Mouse (Mus musculus) brown adipose tissue, adult 24 weeks (tissue): ENCODE data around the gene Fam171b. TPM values are rescaled to one million over a fixed set of nuclear protein-coding genes. Genes with fewer than 3 reads are reported as not detected.

Source experiments
- H3K27ac ChIP-seq: fragments of 200-500 bp; replicated peaks from 2 replicates; pipeline ENCODE4 v1.5.1; 2012; ENCODE audit warnings: low read depth, mild to moderate bottlenecking, low read length
- H3K4me1 ChIP-seq: fragments of 200-500 bp; 2 replicates; pipeline ENCODE4 v1.6.1; 2012; ENCODE audit warnings: low read length, mixed read lengths; ENCODE audit not compliant: control insufficient read depth, insufficient read depth, insufficient read length
- H3K4me3 ChIP-seq: fragments of 200-500 bp; 2 replicates; pipeline ENCODE4 v1.5.1; 2012; ENCODE audit warnings: low read depth, mild to moderate bottlenecking, low read length, moderate library complexity; ENCODE audit not compliant: insufficient read depth
- polyA plus RNA-seq: library from polyadenylated mRNA; stranded (reverse); fragments of >200 nt; gene quantifications from 2 replicates; pipeline ENCODE4 v1.2.4, GENCODE M21; 2012; ENCODE audit not compliant: missing spikeins, insufficient read depth, insufficient read length

The Fam171b gene
- polyA plus RNA-seq, 1 experiment, result 0.55 TPM

DNA sequence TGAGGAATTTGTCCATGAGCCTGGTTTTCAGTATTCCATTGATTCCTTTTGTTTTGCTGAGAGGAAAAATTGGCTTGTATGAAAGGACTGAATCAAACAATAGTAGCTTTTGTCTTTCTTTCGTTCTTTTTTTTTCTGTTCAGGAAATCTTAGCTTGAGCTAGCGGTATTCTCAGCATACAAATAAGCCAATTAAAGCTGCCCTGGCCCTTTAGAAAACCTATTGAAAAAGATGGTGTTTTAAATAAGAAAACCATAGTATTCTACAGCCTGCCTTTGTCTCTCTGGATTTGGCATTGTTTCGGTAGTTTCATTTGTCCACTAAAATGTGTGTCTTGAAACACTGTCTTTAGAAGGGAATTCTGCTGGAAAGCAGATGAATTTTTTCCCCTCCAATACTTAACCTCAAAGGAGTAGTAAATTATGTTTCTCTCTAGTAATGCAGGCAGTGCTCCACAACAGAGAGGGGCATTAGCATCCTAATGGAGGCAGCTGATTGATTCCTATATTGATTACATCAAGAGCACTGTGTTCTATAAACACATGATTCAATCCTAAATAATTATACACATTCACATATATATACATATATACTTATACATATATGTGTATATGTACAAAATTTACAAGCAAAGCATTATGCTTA lies 16.6 kb downstream of the Fam171b start:
- H3K4me1 ChIP-seq, result no peaks in the 10 kb centered on the region
- no peak overlapping the region for H3K27ac ChIP-seq
- H3K4me3 ChIP-seq, result no peak overlapping the region

DNA sequence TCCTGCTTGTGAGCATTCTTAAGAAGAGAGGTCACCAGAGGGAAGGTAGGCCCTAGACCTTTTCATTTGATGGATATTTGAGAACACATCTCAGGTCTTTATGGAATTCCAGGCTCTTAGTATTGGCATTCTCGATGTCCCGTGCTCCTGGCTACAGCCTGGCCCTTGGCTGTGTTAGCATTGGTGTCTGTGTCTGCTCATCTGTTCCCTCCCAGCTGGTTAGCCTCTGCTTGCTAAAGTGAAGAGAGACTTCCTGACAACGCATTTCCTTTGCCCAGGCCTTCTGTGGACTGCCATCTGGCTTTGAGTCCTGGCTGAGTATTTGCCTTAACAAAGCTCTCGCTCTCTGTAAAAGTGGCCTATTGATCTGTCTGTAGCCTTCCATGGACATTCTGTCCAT lies 20.5 kb downstream of the Fam171b start:
- H3K27ac ChIP-seq, result no peak overlapping the region
- H3K4me1 ChIP-seq, result no peaks in the 10 kb centered on the region
- H3K4me3 ChIP-seq, result no peak overlapping the region

DNA sequence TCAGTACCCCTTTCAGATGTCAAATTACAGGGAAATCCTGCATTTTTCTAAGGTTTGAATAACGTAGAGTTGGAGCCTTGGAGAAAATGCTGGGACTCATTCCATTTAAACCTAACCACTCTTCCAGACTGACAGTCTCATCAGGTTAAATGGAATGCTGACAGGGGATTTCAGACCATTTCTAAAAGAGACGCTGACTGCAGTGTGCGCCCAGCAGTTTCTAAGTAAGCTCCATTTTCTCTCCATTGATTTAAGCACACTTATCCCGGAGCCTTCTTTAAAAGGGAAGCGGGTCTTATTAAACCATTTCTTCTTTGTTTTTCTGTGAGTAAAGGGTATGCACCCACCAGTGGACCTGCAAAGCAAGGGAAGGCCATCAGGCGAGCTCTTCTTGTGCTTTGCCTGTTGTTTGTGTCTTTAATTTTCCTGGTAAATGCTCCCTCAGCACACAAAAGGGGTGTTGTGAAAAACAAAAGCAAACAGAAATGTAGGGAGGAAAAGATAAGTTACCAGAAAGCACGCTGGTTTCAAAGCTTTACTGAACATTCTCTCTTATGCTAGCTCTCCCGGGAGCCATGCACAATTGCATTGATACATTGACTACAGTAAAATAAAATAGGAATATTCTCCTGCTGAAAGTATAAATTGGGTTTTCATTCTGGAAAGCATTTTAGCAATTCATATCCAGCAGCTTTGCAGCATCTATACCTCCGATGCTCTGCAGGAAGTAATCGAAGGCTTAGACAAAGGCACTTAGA lies 23.1 kb downstream of the Fam171b start:
- Histone ChIP-seq H3K4me3 (no peak overlapping the region), H3K4me1 (no peaks in the 10 kb centered on the region), H3K27ac (no peak overlapping the region)

DNA sequence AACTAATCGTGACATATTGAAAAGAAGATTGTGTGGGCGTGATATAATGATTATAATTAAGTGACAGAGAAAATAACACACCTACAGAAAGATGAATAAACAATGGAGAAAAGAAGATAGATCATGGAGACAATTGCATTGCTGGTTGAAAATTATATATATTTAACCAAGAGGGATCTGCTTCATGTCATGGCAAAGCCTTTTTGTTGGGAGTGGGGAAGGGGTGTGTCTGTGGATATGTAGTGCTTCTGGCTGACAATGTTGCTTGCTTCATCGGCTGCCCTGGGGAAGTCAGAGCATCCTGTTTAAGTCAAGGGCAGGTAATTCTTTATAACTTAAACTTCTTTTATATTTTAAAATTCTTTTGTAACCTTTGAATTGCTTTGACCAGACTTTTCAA lies 36.1 kb downstream of the Fam171b start:
- H3K4me3 ChIP-seq, result no peak overlapping the region
- H3K4me1 ChIP-seq, result no peaks in the 10 kb centered on the region
- no peak overlapping the region for H3K27ac ChIP-seq

DNA sequence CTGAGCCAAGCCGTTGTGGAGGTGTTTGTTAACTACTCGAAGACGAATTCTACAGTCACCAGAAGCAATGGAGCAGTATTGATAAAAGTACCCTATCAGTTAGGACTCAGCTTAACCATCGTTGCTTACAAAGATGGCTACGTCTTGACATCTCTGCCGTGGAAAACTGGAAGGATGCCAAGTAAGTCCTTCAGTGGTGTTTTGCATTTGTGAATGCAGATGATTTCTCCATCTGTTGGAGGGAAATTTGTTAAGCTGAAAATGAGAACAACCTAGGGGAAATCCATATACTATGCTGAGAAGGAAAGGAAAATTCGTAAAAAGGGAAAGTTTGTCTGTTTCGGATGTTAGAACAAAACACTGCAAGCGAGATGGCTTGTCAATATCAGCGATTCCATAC lies 41.0 kb downstream of the Fam171b start:
- Histone ChIP-seq H3K4me3 (no peak overlapping the region), H3K4me1 (no peaks in the 10 kb centered on the region), H3K27ac (no peak overlapping the region)

DNA sequence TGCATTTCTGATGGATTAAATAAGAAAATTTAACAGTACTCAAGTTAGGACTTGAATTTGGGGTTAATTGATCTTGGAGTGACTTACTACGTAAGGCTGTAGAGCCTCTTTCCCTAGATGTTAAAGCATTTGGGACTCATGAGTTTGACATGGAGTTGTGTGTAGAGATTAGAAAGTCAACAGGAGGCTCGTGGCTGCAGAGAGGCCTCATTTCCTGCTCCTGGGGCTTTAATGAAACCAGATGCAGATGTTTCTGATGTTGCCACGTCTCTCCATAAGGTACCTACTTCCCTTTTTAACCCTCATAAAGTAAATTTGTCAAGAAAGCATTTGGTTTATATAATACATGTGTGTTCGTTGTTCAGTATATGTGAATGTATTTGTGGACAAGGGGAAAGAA lies 43.8 kb downstream of the Fam171b start:
- H3K4me1 ChIP-seq, result no peaks in the 10 kb centered on the region
- H3K27ac ChIP-seq, result no peak overlapping the region
- H3K4me3 ChIP-seq, result no peak overlapping the region

DNA sequence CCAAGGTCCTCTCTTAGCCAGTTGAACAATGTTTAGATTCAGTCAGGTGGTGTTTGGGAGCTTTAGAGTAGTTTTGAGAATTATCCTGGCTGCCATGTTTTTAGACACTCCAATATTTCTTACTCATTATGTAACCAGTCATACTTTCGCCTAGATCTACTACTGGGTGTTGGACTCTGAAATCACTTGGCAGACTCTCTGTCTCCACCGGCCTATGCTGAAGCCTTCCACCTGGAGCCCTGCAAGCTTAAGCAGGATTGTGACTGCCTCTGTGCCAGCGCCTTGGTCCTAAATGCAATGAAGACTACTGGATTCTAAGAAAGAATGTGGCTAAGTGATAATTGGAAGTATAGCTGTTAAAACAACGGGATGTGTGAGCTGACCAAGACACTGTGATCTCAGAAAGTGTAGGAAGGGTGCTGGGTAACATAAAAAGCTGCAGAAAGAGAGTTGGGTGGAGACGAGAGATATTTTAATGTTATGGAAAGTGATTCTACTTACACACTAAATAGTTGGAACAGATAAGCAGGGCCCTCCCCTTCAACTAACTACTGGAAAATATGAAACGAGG lies 71.5 kb downstream of the Fam171b start:
- Histone ChIP-seq H3K27ac (no peak overlapping the region), H3K4me3 (no peak overlapping the region), H3K4me1 (no peaks in the 10 kb centered on the region)

DNA sequence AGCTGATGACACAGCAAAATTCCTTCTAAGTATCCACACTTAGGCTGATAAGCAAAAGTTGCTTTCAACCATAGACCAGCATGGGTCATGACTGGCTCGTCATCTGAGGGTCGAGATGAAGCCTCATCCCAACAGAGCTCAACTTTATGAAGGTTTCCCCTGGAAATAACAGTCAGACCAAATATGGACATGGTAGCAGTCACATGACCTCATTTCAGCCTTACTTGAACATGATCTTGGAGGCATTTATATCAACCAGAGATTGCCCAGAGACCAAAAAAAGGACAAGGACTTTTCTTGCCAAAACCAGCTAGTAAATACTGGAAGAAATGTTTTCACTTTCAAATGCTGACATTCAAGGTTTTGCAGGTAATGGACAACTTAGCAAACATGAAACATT lies 81.3 kb downstream of the Fam171b start:
- Histone ChIP-seq H3K4me3 (no peak overlapping the region), H3K4me1 (no peaks in the 10 kb centered on the region), H3K27ac (no peak overlapping the region)

DNA sequence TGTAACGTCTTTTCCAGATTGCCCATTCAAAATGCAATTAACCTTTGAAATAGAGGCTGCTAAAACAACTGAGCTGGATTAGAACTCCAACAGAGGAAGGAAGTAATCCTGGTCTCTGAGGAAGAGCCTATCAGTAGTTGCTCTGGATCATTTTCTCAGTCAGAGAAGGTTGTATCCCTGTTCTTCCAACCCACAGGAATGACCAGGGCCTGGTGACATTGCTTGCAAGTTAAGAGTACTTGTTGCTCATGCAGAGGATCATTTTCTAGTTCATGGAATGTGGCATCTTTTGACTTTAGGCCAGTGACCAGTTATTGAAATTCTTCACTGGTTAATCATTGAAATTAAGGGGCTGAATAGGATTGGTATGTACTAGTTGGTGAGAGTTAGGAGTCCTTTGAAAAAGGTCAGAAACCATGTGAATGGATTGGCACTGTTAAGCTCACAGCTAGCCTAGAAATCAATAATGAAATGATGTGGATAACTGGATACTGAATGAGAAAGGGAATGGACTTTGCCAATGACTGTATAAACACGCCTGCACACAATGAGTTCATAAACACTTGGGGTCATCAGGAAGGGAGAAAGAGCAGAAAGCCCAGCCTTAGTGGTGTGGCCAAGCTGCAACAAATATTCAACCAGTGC lies 89.6 kb downstream of the Fam171b start:
- Histone ChIP-seq H3K27ac (no peak overlapping the region), H3K4me3 (no peak overlapping the region), H3K4me1 (no peaks in the 10 kb centered on the region)

DNA sequence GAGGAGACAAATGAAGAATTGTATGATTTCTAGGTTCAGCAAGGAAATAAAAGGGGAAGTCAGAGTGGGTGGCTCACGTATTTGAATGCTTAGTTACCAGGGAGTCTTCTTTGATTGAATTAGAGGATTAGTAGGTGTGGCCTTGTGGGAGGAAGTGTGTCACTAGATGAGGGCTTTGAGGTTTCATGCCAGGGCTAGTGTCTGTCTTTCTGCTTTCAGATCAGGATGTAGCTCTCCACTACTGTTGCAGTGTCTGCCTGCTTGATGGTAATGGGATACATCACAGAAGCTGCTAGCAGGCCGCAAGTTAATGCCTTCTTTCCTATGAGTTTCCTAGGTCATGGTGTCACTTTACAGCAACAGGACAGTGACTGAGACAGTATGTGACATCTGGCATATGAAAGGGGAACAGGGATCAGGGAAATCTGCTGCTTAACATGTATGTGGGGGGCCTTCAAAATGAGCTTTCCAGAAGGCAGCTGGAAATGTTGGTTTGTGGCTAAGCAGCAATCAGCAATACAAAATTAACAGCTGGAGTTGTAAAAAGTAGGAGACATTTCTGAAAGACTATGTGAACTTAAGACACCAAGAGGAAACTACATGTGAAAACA lies 117.1 kb downstream of the Fam171b start:
- H3K27ac ChIP-seq, result no peak overlapping the region
- H3K4me1 ChIP-seq, result no peaks in the 10 kb centered on the region

More for the DNA sequence above, 117.1 kb downstream of the Fam171b start:
- H3K4me3 ChIP-seq, result no peak overlapping the region

Other genes starting within 250 kb of the Fam171b start
- 73.0 and 75.7 TPM in 2 replicates for gene Zc3h15, start 168.2 kb upstream of the Fam171b start, polyA plus RNA-seq
- 25.3 and 29.7 TPM in 2 replicates for gene Itgav, start 88.2 kb upstream of the Fam171b start, polyA plus RNA-seq
- gene Zswim2, start 128.6 kb downstream of the Fam171b start, polyA plus RNA-seq, result not detected in 2 replicates
- not detected in 2 replicates for gene Gm13698, start 143.1 kb downstream of the Fam171b start, polyA plus RNA-seq
- not detected in 2 replicates for gene Gm13693, start 148.9 kb downstream of the Fam171b start, polyA plus RNA-seq
- gene Gm13695, start 154.7 kb downstream of the Fam171b start, polyA plus RNA-seq, result 0.67 TPM in 1 of 2 replicates, not detected in the other
- not detected in 2 replicates for gene Gm13696, start 160.5 kb downstream of the Fam171b start, polyA plus RNA-seq
- not detected in 2 replicates for gene Gm13694, start 166.3 kb downstream of the Fam171b start, polyA plus RNA-seq
- gene Gm13697, start 172.1 kb downstream of the Fam171b start, polyA plus RNA-seq, result not detected in 2 replicates
- not detected in 2 replicates for gene Gm13691, start 177.9 kb downstream of the Fam171b start, polyA plus RNA-seq